Mouse (Mus musculus) G1E-ER4 (cell line): Measurements from ENCODE around the gene Flot1. TPM values are rescaled to one million over a fixed set of nuclear protein-coding genes. Genes with fewer than 3 reads are reported as not detected.

Source experiments
- GATA1 ChIP-seq: IDR thresholded peaks from one replicate; pipeline ENCODE4 v1.8.0; 2012; ENCODE audit warnings: low read length, inconsistent platforms
- polyA plus RNA-seq: library from polyadenylated mRNA; stranded (reverse); fragments of >175 nt; gene quantifications from 2 replicates; pipeline ENCODE4 v1.2.3, GENCODE M21; 2012

Gene Flot1
- polyA plus RNA-seq, 1 experiment = 85.3 TPM

- TF ChIP-seq GATA1 = no peak
Measured at GRCm38 (mm10) chr17:35841076-35841950, 18.3 kb downstream of the Flot1 start, which contains the start of gene Mdc1. Mdc1 (plus strand) TSS chr17:35841515.

- no peak for TF ChIP-seq GATA1
Measured at GRCm38 (mm10) chr17:35842006-35842405, 19.0 kb downstream of the Flot1 start.

GRCm38 (mm10) chr17:35843514-35843913, 20.5 kb downstream of the Flot1 start:
- TF ChIP-seq GATA1 = no peak

DNA sequence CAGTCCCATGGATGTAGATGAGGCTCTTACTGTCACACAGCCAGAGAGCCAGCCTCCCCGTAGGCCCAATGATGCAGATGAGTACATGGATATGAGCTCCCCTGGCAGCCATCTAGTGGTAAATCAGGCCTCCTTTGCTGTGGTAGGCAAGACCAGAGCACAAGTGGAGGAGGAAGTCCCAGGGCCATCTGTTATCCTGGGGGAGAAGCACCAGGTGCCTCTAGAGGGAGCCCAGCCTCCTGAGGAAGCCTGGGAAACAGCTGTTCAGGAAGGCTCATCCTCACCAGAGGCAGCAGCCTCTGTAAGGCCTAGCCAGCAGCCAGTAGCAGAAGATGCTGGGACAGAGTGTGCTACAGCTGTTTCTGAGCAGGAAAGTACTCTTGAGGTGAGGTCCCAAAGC, 25.1 kb downstream of the Flot1 start:
- no peak for TF ChIP-seq GATA1

DNA sequence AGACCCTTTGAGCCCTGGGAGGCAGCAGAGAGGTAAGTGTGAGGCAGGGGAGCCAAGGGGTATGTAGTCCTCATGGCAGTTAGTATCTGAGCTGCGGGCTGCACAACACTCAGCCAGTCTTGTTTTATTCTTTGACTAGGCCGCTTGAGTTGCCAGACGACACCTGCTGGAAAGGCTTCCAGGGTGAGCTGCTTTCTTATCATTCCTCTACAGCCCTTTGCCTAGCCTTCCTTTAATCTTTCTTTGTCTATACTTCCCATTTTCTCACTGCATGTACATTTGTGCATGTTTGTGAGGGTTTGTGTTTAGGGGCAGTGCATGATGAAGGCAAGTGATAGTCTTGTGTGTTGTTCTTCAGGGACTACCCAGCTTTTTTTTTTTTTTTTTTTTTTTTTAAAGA, 27.9 kb downstream of the Flot1 start:
- TF ChIP-seq GATA1 = peak; percentile 29

GRCm38 (mm10) chr17:35859371-35859770, 36.3 kb downstream of the Flot1 start:
- no peak for TF ChIP-seq GATA1

DNA sequence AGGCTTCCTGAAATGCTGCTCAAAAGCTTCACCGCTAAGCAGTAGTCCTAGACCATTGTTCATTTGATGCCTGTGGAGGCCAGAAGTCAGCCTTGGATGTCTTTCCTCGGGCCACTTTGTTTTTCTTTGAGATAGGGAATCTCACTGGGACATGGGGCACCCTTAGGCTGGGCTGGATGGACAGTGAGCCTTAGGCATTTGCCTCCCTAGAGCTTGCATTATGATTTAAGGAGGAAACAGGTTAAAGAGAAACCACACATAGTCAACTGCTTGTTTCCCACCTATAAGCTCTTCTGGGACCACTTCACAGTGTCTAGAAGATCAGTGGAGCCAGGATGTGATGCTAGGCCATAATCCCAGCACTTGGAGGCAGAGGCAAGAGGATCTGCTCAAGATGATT, 36.8 kb downstream of the Flot1 start:
- TF ChIP-seq GATA1 = no peak

- TF ChIP-seq GATA1 = no peak
Measured at GRCm38 (mm10) chr17:35860831-35861197, 37.8 kb downstream of the Flot1 start.

GRCm38 (mm10) chr17:35861198-35861857, 38.3 kb downstream of the Flot1 start, which contains the start of gene Nrm:
Nrm (plus strand) TSS chr17:35861318.
- peak; percentile 35 for TF ChIP-seq GATA1

DNA sequence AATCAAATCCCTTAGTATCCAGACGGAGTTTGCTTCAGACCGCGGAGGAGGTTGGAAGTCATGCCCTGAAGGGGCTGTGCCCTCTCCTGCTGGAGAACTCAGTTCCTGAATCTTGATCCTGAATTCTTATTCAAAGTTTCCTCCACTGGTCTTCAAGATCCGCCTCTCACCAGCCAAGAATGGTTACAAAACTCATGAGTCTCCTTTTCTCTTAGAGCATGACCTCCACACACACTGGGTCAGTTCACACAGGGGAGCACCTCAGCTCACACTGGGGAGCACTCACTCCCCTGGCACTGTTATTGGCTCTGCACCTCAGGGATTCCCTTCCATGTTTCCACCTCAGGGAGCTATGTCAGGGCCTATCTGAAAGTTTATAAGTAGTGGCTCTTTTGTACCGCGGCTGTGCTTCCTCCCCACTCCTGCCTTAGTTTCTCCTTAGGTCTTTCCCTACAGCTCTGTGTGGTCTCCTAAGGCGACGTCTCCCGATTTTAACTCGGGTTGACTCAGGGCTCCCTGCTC, 41.9 kb downstream of the Flot1 start:
- TF ChIP-seq GATA1 = no peak

DNA sequence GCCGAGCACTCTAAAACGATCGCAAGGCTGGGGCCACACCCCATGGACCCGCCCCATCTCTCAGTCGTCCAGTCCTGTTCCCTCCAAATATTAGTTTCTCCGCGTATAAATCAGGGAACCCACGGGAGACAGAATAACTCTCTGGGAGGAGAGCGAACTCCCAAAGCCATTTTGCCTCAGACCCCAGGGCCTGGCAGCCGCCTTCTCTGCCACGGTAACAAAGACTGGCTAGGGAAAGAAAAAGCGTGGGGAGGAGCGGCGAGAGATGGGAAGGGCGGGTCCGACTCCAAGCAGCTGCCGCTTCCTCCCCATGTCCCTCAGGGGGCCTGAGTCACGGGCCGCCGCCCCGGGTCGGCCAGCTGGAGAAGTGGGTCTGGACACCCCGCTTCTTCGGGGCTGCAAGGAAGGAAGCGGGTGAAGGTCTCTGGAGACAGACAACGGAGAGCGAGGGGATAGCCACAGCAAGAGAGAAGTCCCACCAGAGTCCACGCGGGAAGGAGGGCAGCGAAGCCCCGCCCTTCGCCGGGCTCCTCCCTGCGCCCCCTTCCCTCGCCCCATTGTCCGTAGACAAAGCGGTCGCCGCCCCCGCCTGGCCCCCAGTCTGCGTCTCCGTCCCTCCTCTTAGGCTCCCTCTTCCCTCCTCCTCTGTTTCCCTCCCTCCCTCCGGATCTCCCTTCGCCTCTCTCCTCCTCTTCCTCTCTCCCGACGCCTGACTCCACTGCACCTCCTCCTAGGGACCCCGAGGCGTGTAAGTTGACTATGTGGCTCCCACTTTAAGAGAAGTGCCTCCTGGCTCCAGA, 42.7 kb downstream of the Flot1 start, which contains the start of gene Ppp1r18:
Gene Ppp1r18, plus strand, starts transcription at position 113 of the 800 bp plus-strand sequence.
- no peak for TF ChIP-seq GATA1

DNA sequence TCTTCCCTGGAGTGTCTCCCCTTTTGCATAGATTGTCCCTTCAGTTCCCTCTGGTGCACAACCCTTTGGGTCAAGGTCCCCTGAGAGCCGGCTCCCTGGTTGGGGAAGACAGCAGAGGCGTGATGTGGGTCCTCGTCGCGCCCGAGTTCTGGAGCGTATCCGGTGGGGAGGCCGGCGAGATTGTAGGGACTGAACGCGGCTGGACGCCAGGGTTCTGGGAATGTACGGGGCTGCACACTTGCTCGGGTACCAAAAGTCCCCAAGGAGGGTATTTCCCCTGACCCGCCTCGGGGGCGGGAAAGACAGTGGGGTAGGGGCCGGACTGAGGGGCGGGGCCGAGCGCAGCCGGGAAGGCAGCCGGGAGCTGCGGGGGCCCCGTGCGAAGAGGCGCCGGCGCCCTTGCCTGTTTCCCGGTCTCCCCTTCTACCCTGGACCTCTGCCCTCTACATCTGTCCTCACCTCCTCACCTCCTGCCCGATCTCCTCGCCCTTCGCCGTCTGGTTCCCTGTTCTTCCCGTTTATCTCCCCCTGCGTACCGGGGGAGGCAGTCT, 43.3 kb downstream of the Flot1 start:
- TF ChIP-seq GATA1 = no peak

GRCm38 (mm10) chr17:35866911-35867890, 44.2 kb downstream of the Flot1 start:
- no peak for TF ChIP-seq GATA1
